Mouse (Mus musculus): Measurements from ENCODE around the gene Hmcn1.

The Hmcn1 gene

DNA sequence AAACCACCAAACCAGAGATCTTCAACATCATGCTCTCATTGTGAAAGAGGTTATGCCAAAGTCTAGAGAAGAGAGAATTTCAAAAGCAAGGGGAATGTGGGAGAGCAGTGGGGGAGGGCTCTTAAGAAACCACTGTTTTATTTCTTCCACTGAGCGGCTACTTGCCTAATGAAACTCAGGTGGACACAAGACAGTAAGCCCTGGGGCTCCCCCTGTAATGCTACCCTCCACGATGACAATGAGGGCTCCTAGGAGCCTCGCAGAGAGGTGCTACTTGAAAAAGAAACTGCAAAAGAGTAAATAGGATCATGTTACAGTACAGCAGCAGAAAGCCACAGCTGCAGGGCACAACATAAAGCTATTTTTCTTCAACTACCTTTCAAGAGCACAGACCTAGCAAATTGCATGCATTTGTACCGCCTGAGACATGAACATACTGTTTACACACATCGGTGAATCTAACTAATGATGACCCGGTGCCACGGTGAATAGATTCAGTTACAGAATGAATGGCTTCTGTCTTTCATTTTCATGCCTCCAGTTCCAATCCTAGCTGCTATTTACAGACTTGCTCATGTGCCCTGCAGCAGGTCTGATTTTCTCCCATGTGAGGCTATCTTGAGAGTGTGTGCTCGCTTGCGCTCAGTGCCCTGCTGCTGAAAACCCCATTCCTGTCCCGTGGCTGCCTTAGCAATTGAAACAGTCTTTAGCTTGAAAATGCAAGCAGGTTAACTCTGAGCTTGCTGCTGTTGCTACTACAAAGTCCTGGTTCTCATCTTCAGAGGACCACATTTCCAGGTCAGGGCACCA is 1.3 kb downstream of the Hmcn1 start:
- no peak for DNase-seq

DNA sequence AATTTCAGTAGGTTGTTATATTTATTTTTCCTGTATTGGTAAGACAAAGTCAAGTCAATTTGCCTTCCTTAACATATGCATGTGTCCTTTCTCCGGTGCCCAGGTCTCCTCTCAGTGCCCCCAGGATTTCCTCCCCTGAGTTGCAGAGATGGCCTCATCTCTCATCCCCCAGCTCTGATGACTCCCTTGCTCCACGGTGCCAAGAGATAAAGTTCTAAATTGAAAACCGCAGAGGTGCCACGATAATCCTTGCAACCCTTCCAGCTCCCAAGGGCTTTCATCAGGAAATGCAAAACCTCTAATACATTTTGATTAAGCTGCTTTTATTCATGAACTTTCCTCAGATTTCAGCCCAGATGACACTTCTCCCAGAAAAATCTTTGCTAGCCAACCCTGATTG is 8.3 kb downstream of the Hmcn1 start:
- no peak for DNase-seq

DNA sequence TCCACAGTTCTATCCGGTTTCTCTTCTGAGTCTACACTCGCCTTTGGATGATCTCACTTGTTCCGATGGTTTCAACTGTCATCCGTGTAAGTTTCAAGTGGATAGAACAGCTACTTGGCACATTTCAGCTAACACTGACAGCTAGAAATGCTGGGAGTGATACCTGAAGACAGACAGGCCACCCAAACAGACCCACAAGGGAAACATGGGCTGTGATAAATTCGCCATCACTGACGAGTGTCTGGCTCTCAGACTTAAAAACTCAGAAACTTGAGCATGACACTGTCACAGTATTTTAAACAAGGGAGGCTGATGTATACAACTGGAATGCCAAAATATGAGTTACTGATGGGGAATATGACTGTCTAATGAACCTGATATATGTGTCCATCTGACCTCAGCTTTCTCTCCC is 9.1 kb downstream of the Hmcn1 start:
- DNase-seq: no peak

DNA sequence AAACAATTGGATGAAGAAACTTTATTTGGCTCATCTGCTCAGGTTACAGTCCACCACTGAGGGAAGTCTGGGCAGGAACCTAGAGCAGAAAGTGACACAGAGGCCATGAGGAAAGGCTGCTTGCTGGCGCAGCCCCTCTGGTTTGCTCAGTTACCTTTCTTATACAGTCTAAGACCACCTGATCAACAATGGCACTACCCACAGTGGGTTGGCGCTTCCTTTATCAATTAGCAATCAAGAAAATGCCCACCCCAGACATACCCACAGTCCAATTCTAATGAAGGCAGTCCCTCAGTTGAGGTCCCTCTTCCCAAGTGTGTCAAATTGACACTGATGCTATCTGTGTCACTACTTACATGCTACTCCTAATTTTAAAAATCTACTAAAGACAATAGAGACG is 14.6 kb downstream of the Hmcn1 start:
- no peak for DNase-seq

DNA sequence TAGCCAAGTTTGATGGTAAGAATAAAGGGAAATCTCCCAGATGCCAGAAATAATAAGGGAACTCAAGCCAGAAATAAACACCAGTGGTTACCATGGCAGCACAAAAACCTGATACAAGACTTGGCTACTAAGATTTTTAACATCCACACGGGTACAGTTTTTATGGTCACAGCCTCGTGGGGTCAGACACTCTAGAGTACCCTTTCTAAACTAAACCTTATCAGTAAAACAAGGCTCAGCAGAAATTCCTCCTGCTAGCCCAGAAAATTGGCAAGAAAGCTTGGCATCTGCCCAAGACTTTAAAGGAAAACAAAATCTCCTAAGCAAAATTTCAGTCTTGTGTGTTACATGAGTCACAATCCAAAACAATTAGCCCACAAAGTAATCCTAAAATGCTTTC is 17.0 kb downstream of the Hmcn1 start:
- peak; percentile 16 for DNase-seq

DNA sequence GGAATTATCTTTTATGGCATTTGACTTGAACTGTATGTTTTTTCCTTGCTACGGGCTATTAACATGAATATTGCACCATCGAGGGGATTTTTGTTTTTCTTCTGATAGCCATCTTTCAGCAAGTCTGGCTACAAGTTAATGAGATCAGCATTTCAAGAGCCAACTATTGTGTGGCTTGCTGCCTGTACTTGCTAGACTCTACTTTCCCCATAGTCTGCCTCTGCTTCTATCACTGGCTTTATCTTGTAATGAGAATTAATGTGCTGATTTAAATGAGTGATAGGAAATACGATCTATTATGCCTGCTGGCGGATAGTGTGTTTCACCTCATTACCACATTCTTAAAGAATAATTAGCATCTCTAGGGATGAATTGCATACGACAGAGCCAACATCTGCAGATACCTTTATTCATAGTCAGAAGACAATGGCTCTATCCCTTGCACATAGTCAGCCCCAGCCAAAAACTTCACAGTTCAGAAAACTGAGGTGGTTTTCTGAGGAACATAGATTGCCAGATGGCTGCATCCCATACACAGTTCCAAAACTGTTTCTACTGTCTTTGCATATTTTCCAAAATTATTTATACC is 33.7 kb downstream of the Hmcn1 start:
- DNase-seq: no peak

DNA sequence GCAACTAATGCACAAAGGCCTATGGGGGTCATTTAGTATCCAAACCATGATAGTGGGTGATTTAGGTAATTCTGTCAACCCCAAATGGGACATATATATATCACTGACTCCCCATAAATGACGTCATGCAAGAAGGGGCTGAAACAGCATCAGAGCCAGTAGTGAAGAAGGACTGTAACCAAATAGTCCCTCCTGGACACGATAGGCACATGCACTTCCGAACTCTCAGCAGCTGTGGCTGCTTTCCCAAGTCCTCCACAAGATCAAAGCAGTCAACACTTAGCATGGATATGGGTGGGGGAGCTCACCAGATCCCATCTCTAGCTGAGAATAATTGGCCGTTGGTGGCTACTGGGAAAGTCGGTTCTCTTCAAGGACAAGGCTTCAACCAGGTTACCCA is 42.2 kb downstream of the Hmcn1 start:
- DNase-seq: no peak

DNA sequence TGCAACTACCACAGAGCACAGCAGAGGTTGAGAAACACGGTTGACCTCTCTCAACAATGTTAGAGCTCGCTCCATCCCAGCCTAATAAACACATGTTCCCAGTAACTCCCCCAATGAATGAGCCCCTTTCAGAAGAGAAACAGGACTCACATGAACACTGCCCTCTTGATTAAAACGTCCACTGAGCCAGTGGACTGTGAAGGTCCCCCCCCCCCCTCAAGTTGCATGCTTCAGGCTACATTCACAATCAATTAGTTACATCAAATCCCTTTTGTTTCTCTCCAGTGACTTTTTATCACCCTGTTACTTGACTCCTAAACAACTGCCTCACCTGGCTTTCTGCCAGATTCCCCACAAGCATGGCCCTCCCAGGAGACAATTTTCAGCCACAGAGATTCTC is 43.2 kb downstream of the Hmcn1 start:
- DNase-seq: no peak

DNA sequence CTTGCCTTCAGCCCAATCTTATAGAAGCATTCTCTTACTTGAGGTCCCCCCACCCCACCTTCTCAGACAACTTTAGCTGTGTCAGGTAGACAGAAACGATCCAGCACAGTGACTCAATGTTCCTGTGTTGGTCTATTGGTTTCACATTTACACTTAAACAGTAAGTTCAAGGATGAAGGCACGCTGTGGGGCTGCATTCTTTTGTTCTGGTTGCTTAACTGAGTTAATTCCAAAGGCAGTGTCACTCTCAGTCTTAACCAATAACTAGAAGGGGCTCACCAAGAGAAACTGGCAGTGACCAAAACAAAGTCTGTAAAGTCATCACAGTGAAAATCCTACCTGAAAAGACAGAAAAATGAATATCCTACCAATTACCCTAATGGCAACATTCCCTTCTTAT is 44.3 kb downstream of the Hmcn1 start:
- no peak for DNase-seq

DNA sequence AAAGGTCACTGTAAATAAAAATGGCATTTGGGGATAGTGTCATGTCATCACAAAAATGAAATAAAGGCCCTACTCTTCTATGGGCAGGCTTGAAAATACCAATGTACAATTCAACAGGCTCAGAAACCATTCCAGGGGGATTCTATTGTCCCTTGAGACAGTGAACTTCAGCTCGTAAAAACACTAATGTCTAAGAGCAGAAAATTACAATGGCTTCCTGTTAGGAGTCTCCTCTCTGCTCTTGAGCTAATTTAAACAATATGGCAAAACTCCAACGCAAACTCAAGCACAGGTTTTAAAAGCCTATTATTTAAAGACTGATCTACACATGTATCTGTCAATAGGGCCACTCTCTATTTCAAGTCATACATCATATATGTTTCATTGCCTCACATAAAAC is 49.6 kb downstream of the Hmcn1 start:
- no peak for DNase-seq

DNA sequence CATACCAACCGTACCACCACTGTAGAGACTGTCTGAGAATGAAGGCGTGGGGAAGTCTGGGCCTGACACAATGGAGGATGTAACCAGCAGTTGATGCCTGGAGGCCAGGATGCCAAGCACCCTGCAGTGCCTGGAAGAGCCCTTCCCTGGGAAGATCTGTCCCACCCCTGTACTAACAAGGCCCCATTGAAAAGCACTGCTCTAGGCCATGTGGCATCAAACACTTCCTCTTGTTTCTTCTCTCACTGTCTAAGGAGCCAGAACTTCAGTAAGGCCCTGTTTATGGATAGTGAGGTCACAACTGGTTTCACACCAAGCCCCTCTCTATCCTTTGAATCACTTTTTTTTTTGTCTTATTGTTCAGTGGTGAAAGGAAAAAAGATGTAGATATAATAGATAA is 51.1 kb downstream of the Hmcn1 start:
- no peak for DNase-seq

DNA sequence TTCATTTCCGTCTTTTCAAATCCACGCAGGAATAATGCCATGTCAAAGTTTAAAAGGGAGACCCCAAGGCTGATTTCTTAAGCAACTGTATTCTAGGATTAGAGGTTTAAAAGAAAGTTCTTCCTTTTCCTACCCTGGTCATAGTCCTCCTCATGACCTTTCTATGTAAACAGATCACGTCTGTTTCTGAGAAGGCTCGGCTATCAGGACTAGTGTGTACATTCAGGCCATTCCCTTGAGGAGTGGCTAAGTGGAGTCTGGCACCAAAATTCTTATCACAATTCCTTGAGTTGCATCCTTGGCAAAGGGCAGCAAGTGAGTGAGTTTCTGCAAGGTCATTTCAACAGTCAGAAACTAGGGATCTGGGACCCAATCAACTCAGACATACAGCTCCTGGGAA is 56.4 kb downstream of the Hmcn1 start:
- no peak for DNase-seq

DNA sequence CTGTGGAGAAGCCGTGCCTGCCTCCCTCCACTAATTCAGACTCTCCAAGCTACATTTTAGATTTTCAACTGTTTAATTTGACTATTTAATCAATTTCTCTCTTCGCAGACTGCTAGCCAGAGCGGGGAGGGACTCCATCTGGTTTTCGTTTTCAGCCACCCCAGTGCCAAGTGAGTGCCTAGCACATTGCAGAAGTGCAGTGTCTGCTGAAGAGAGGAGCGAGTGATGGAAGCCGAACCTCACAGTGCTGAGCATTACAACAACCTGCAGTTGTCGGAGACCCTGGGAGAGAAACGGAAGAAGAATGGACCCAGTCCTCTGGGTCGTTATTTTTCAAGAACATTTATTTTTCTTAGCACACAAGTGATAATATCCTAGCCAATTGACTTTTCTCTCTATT is 59.6 kb downstream of the Hmcn1 start:
- DNase-seq: no peak

DNA sequence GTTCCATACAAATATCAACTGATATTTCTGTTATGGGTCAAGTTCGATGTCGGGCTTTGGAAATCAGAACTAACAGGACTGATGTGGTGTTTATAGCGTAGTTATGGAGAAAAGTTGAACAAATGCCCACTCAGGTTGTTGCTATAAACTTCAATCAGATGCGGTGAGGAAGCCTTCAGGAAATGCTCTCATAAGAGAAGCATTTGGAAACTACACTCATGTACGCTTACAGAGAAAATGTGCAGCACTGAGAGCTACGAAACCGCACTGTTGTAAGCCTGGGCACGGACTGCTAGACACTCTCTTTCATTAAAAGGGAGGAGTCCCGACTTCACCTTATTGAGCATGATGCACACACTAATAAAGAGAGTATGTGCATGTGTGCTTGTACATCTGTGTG is 72.4 kb downstream of the Hmcn1 start:
- DNase-seq: no peak

DNA sequence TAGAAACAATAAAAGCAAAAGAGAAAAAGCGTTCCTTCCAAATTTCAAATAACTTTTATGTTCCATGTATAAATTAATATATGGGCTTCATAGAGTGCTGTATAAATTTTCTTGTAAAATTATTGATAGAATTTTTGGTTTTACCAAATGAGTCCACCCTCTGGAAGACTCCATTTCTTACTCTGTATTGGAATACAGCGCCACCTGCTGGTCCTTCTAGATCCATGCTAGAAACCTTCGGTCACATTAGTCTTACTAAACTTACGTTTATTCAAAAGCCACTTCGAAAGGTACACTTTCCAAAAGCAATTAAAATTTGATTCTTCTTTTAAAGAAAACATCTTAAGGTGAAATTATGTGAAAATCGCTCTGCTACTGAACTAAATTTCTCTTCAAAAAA is 73.0 kb downstream of the Hmcn1 start:
- peak; percentile 67 for DNase-seq

DNA sequence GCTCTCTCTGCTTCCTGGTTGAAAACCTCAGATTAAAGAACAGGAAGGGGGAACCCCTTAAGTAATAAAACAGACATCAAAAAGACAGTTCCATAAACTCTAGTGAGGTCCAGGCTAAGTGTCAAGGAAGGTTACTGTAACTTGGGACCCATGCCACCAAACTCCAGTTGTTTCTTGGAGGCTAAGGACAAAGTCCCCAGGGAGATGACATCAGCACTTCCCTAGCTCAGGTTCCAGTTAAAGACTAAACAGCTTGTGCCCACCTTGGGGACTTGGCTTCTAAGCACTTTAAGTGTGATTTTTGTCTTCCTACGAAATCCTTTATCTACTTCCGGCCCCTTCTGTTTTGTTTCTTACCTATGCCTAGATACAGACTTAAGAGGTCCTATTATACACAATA is 78.3 kb downstream of the Hmcn1 start:
- DNase-seq: peak; percentile 34

DNA sequence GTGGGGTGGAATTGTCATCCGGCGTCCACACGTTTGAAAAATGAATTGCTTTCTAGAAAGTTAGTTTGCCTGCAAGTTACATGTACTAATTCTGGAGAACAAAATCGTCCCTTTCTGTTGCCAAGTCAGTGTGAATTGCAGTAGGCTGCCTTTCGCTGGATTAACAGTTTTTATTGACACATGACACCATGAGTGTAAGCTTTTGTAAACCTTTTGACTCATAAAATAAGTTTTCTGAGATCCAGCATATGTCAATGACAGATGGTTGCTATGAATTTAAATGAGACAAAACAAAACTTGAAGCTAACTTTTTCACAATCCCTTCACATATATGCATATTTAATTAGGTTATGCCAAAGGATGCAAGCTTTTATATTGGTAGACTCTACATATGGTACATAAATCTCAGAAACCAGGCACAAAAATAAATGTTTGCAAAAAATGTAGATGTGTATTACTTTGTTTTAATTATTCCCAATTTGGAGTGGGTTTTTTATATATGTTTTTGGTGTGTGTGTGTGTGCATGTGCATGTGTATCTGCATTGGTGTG is 79.6 kb downstream of the Hmcn1 start:
- DNase-seq: no peak

DNA sequence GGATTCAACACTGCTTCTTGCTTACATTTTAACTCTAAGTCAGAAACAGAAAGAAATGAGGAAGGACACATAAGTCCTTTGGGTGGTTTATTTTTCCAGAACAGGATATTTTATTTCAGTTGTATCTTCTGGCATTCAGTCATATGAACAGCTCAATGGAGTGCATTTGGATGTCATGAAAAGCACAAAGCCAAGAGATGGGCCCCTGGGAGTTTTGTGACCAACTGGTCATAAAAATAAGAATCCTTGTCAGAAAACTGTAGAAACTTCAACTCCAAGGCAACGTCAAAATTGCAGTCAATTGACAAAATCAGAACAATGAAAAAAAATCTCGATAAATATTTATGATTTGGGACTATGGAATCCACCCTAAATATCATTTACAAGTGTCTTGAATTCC is 83.6 kb downstream of the Hmcn1 start:
- DNase-seq: no peak

DNA sequence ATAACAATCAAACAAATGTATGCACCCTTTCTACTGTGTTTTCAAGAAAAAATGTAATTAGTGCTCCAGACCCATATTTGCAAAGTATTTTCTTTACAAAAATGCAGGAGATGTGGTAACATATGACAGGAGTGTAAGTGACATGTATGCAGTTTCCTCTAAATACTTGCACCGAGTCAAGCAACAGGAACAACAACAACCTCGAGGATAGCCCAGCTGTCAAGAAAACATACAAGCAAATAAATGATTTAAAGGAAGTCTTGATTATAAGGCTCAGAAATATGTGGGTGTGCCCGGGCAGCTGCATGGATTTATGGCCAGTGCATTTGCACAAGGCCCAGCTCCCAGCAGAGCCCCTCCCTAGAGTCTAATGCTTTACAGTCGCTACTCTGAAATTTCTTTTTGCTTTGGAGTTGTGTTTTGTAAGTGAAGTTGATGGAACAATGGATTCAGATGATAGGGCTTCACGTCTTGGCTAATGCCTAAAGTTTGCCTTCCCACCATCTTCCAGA is 99.5 kb downstream of the Hmcn1 start:
- DNase-seq: no peak

DNA sequence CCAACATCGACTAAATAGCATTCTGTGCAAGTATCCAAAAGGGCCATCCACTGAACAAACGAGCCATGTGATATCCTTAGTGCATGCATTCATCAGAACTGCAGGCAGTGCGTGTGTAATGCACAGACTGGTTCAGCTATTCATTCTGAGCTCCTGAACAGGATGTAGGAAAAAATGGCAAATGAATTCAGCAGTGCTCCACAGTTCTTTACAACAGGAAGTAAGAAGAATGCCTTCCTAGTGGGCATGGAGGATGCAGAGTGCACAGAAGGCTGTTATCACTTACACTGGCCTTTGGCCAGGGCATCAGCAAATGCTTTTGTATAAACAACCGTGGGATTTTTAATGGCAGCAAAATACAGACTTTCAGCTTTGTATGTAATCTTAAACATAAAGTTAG is 103.2 kb downstream of the Hmcn1 start:
- DNase-seq: no peak

DNA sequence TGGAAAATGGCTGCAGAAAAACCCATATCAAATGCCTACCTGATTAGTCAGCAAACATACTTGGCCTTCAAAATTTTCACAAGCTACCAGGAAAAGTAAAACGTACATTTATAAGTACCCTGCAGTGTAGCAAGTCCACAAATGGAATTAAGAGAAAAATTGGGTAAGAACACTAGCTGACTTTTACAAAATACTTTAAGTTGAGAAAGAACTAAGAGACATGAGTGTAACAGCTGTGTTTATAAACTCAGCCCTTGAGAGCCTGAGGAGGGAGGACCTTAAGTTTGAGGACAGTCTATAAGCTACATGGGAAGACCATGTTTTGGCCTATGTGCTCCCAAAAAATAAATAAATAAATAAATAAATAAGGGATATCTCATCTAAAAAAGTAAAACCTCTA is 107.0 kb downstream of the Hmcn1 start:
- DNase-seq: no peak

DNA sequence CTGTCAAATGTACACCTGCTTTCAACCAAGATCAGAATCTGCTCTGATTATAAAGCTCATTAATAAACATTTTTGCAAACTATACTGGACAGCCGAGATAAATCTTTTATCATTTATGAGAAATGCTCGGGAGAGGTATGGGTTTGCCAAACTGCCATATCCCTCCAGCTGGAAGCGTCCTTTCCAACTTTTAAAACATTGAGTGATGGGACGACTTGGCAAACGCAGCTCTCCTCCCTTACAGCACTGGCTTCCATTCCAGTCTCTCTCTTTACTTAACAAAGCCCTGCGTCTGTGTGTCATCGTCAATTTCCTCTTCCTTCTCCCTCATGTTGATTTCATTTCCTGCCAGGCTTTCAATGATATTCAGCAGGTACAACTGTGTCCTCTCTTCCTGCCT is 114.8 kb downstream of the Hmcn1 start:
- no peak for DNase-seq

DNA sequence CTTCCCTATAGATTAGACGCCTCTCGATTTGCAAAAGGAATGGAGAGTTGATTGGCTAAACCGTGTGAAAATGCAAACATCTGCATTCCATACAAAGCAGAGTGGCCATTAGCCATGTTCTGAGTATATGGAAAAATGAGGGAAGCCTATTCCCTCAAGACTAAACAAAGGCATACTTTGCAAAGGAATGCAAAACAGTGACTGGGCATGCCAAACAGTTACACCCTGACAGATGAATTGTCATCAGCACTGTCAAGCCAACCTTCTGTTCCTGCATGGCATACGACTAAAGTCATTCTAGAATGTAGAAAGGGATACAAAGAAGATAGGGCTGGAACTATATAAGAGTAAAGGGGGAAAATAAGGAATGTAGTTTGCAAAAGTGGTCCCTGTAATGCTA is 115.3 kb downstream of the Hmcn1 start:
- no peak for DNase-seq

DNA sequence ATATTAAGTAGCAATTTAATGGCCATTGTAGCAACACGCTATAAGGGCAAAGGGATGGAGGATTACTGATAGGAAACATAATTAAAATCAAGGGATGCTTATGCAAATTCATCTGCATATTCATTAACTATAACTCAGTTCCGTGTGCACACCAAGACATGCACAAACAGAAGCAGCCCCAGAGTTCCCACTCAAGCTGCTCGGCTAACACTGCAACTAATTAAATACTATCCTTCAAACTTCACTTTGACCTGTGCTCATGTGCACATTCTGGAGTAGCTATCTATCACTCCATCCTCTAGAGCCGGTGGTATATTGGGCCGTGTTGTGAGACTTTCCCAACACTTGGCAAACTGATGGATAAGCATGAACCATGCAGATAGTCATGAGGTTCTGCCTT is 119.2 kb downstream of the Hmcn1 start:
- DNase-seq: no peak

DNA sequence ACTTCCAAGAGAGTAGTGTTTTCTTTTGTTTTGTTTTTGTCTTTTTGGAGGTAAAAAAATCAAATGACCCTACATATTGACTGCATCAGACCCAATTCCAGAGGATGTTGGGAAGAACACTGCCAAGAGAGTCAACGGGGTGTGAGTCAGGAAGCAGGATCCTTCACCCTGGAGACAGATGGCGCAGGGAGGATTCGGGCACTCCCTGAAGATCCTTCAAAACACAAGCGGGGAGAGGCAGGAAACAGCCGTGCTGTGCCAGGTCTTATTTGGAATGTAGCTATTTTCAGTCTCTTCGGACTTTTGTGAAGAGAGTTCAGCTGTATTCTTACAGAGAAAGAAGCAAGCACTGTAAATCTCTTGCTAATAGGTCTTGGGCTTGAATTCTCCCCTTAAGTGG is 120.0 kb downstream of the Hmcn1 start:
- DNase-seq: peak; percentile 65
